Mouse (Mus musculus) gastrocnemius, adult 18-20 months (tissue): ENCODE data around the gene Pef1. TPM values are rescaled to one million over a fixed set of nuclear protein-coding genes. Genes with fewer than 3 reads are reported as not detected.

Experiments
- DNase-seq: peaks from one replicate; pipeline ENCODE4 v3.0.0; 2021; ENCODE audit warnings: low spot score
- total RNA-seq, 2 experiments: library from RNA; stranded (reverse); gene quantifications; 2 replicates each; pipeline ENCODE4 v1.2.3; 2021

Gene Pef1
- total RNA-seq, 2 experiments from 2014 or later, result 33.7 to 38.6 TPM

- DNase-seq, result peak; percentile 31
Observed at GRCm38 (mm10) chr4:130174335-130175031, 72.1 kb downstream of the Pef1 start.

GRCm38 (mm10) chr4:130175072-130175711 lies 72.8 kb downstream of the Pef1 start, which contains the start of gene Tinagl1:
Tinagl1 (minus strand) TSS chr4:130175122.
- no peak for DNase-seq

- DNase-seq, result no peak
Observed at GRCm38 (mm10) chr4:130176156-130176720, 73.9 kb downstream of the Pef1 start.

- no peak for DNase-seq
Observed at GRCm38 (mm10) chr4:130177087-130177486, 74.7 kb downstream of the Pef1 start.

DNA sequence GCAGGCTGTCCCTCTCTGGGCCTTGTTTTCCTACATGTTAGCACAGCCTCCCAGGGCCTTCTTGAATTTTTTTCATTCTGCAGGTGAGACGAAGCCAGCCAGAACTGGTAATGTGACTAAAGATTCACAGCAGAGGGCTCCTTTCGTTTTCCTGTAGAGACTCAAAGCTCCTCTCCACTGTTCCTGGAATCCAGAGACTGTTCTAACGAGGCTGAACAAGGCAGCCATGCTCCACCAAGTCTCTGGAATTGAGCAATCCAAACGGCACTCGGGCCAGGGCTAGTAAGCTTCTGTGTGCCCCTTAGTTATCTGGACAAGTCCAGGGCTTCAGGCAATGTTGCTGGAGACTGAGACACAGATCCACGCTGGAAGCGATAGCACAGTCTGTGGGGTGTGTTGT lies 75.2 kb downstream of the Pef1 start:
- no peak for DNase-seq

Other genes starting within 250 kb of the Pef1 start
- not detected for gene Spocd1, start 173.3 kb upstream of the Pef1 start, total RNA-seq
- gene Adgrb2, start 117.7 kb upstream of the Pef1 start, total RNA-seq, result 1 to 10 TPM in 1 of 2 experiments, under 1 TPM in 1; 0.21 to 2.5 TPM
- 1 to 10 TPM; 2.5 to 2.9 TPM for gene Col16a1, start 54.7 kb upstream of the Pef1 start, total RNA-seq
- not detected for gene Hcrtr1, start 36.8 kb downstream of the Pef1 start, total RNA-seq
- 10 to 100 TPM; 27.5 to 40.5 TPM for gene Tinagl1, start 72.6 kb downstream of the Pef1 start, total RNA-seq
- not detected for gene Gm853, start 119.8 kb downstream of the Pef1 start, total RNA-seq
- 10 to 100 TPM; 71.7 to 80.8 TPM for gene Serinc2, start 176.6 kb downstream of the Pef1 start, total RNA-seq
- gene Fabp3, start 206.0 kb downstream of the Pef1 start, total RNA-seq, result 1,000 to 10,000 TPM in 1 of 2 experiments, 100 to 1,000 TPM in 1; 614 to 1,203 TPM
- gene Gm10570, start 206.1 kb downstream of the Pef1 start, total RNA-seq, result under 1 TPM in 1 of 2 experiments, not detected in 1; 0.66 TPM